Mouse (Mus musculus) liver, embryonic 16.5 days (tissue): ENCODE measurements around the gene Nlrp14. TPM values are rescaled to one million over a fixed set of nuclear protein-coding genes. Genes with fewer than 3 reads are reported as not detected.
"Not testable (repeated sequence)": the region's sequence is repeated elsewhere in the genome, so short reads cannot be mapped to it uniquely, and the experiment has no call there.

Source experiments
- ATAC-seq: fragments of 200-750 bp; cut with Nextera tagmentation; 2 replicates; pipeline ENCODE4 v1.8.0; 2017; ENCODE audit warnings: low read depth, mild to moderate bottlenecking, moderate number of reproducible peaks, moderate library complexity
- H3K27ac ChIP-seq: fragments of 300-500 bp; sonication (generic); 2 replicates; pipeline ENCODE4 v1.5.1; 2014; ENCODE audit warnings: mild to moderate bottlenecking, low read length
- H3K27me3 ChIP-seq: fragments of 300-500 bp; sonication (generic); 2 replicates; pipeline ENCODE4 v1.6.1; 2014; ENCODE audit warnings: low read depth, low read length, mixed read lengths; ENCODE audit not compliant: control insufficient read depth, insufficient read depth
- H3K36me3 ChIP-seq: fragments of 300-500 bp; sonication (generic); 2 replicates; pipeline ENCODE4 v1.6.1; 2014; ENCODE audit warnings: mild to moderate bottlenecking; ENCODE audit not compliant: control insufficient read depth, insufficient read depth
- H3K4me1 ChIP-seq: fragments of 300-500 bp; sonication (generic); 2 replicates; pipeline ENCODE4 v1.6.1; 2014; ENCODE audit warnings: low read depth, low read length, mixed read lengths; ENCODE audit not compliant: control insufficient read depth
- H3K4me2 ChIP-seq: fragments of 300-500 bp; sonication (generic); 2 replicates; pipeline ENCODE4 v1.6.1; 2014; ENCODE audit warnings: low read depth, low read length, mixed read lengths
- H3K4me3 ChIP-seq: fragments of 300-500 bp; sonication (generic); 2 replicates; pipeline ENCODE4 v1.5.1; 2014; ENCODE audit warnings: low read depth, mild to moderate bottlenecking, low read length
- H3K9ac ChIP-seq: fragments of 300-500 bp; sonication (generic); 2 replicates; pipeline ENCODE4 v1.6.1; 2014; ENCODE audit warnings: low read depth, low read length
- H3K9me3 ChIP-seq: fragments of 300-500 bp; sonication (generic); replicated peaks from 2 replicates; pipeline ENCODE4 v1.6.1; 2016; ENCODE audit warnings: low read length; ENCODE audit not compliant: control insufficient read depth
- WGBS: fragments of 180-500 bp; shearing (Covaris S2); extraction: QIAGEN DNeasy Blood & Tissue Kit; methylation state at CpG from one replicate; pipeline ENCODE4 v1.1.7; 2014; ENCODE audit not compliant: insufficient replicate concordance; 5-methylcytosine and 5-hydroxymethylcytosine counted together
- polyA plus RNA-seq: library from polyadenylated mRNA; unstranded; fragments of >200 nt; fragmentation: Nextera tagmentation; extraction: Ambion mirVana; gene quantifications from 2 replicates; pipeline ENCODE4 v1.2.1, GENCODE M21; 2015

Gene Nlrp14
- polyA plus RNA-seq, result not detected in 2 replicates

GRCm38 (mm10) chr7:107166690-107167089 is at the start of gene Nlrp14:
Nlrp14 (plus strand) TSS chr7:107166990.
- Histone ChIP-seq H3K9me3 (no peaks in the 10 kb centered on the region), H3K36me3 (no peaks in the 10 kb centered on the region), H3K9ac (no peak within 1 kb of the TSS), H3K4me1 (no peaks in the 10 kb centered on the region), H3K4me3 (no peak within 1 kb of the TSS), H3K27me3 (no peaks in the 10 kb centered on the region), H3K27ac (no peak within 1 kb of the TSS), H3K4me2 (no peak within 1 kb of the TSS)
- no peak for ATAC-seq
- WGBS, result 63% methylated on average over 10 of the region's 10 CpGs

GRCm38 (mm10) chr7:107130983-107131382 is 35.8 kb upstream of the Nlrp14 start, which contains the start of gene Olfr715:
Olfr715 (minus strand) TSS chr7:107131083.
- ATAC-seq, H3K4me1 ChIP-seq, H3K27ac ChIP-seq, H3K9me3 ChIP-seq, H3K9ac ChIP-seq, H3K36me3 ChIP-seq, H3K27me3 ChIP-seq, H3K4me3 ChIP-seq, H3K4me2 ChIP-seq: not testable (repeated sequence)
- 41% methylated on average over 1 of the region's 3 CpGs for WGBS

- not testable (repeated sequence) for H3K27me3 ChIP-seq, H3K4me2 ChIP-seq, H3K9me3 ChIP-seq, H3K36me3 ChIP-seq, ATAC-seq, H3K27ac ChIP-seq, H3K9ac ChIP-seq, H3K4me3 ChIP-seq, H3K4me1 ChIP-seq
- WGBS, result 51% methylated on average over 2 of the region's 2 CpGs
Observed at GRCm38 (mm10) chr7:107138027-107138426, 28.8 kb upstream of the Nlrp14 start, which contains the start of gene Olfr716. Olfr716 (plus strand) TSS chr7:107138327.

GRCm38 (mm10) chr7:107180406-107180805 is 13.6 kb downstream of the Nlrp14 start:
- Histone ChIP-seq H3K9ac (no peak overlapping the region), H3K4me1 (no peaks in the 10 kb centered on the region), H3K27ac (no peak overlapping the region), H3K4me2 (no peak overlapping the region), H3K4me3 (no peak overlapping the region), H3K36me3 (no peaks in the 10 kb centered on the region), H3K27me3 (no peaks in the 10 kb centered on the region), H3K9me3 (no peaks in the 10 kb centered on the region)
- no peak for ATAC-seq
- WGBS, result 21% methylated on average over 2 of the region's 2 CpGs

- H3K4me1 ChIP-seq, result no peaks in the 10 kb centered on the region
- 36% methylated on average over 3 of the region's 3 CpGs for WGBS
- no peak for ATAC-seq
- no peak overlapping the region for H3K4me2 ChIP-seq
- H3K27me3 ChIP-seq, result no peaks in the 10 kb centered on the region
- H3K4me3 ChIP-seq, result no peak overlapping the region
- no peaks in the 10 kb centered on the region for H3K9me3 ChIP-seq
- no peak overlapping the region for H3K9ac ChIP-seq
- H3K27ac ChIP-seq, result no peak overlapping the region
- no peaks in the 10 kb centered on the region for H3K36me3 ChIP-seq
Observed at GRCm38 (mm10) chr7:107201817-107202216, 35.0 kb downstream of the Nlrp14 start.

GRCm38 (mm10) chr7:107207843-107208242 is 41.1 kb downstream of the Nlrp14 start:
- Histone ChIP-seq H3K4me2 (no peak overlapping the region), H3K27ac (no peak overlapping the region), H3K4me1 (no peaks in the 10 kb centered on the region), H3K27me3 (peaks cover 23% of the 10 kb centered on the region), H3K36me3 (no peaks in the 10 kb centered on the region), H3K9ac (no peak overlapping the region), H3K4me3 (no peak overlapping the region), H3K9me3 (peaks cover 10% of the 10 kb centered on the region; the same call in 1 of the 2 replicates)
- whole genome bisulfite sequencing, result 63% methylated on average over 3 of the region's 3 CpGs
- ATAC-seq, result no peak

- H3K4me3 ChIP-seq, result no peak within 1 kb of the TSS
- no peak within 1 kb of the TSS for H3K27ac ChIP-seq
- H3K4me2 ChIP-seq, result no peak within 1 kb of the TSS
- no peaks in the 10 kb centered on the region for H3K4me1 ChIP-seq
- H3K36me3 ChIP-seq, result no peaks in the 10 kb centered on the region
- 40% methylated on average over 63 of the region's 70 CpGs for WGBS
- H3K9ac ChIP-seq, result no peak within 1 kb of the TSS
- H3K27me3 ChIP-seq, result peaks cover 23% of the 10 kb centered on the region
- peaks cover 10% of the 10 kb centered on the region; the same call in 1 of the 2 replicates for H3K9me3 ChIP-seq
- ATAC-seq, result no peak
Observed at GRCm38 (mm10) chr7:107209204-107209860, 42.5 kb downstream of the Nlrp14 start, which contains the start of gene Rbmxl2. Rbmxl2 (plus strand) TSS chr7:107209445.

GRCm38 (mm10) chr7:107210126-107210576 is 43.4 kb downstream of the Nlrp14 start:
- Histone ChIP-seq H3K27me3 (peaks cover 23% of the 10 kb centered on the region), H3K4me2 (no peak overlapping the region), H3K9ac (no peak overlapping the region), H3K36me3 (no peaks in the 10 kb centered on the region), H3K4me3 (no peak overlapping the region), H3K27ac (no peak overlapping the region), H3K9me3 (peaks cover 10% of the 10 kb centered on the region; the same call in 1 of the 2 replicates), H3K4me1 (no peaks in the 10 kb centered on the region)
- WGBS, result 25% methylated on average over 70 of the region's 77 CpGs
- no peak for ATAC-seq

- H3K9me3 ChIP-seq, result no peaks in the 10 kb centered on the region
- no peak overlapping the region for H3K4me3 ChIP-seq
- no peaks in the 10 kb centered on the region for H3K4me1 ChIP-seq
- H3K9ac ChIP-seq, result no peak overlapping the region
- no peak overlapping the region for H3K27ac ChIP-seq
- H3K36me3 ChIP-seq, result no peaks in the 10 kb centered on the region
- no peak for ATAC-seq
- H3K4me2 ChIP-seq, result no peak overlapping the region
- peaks cover 6% of the 10 kb centered on the region for H3K27me3 ChIP-seq
Observed at GRCm38 (mm10) chr7:107215723-107216122, 48.9 kb downstream of the Nlrp14 start.
